In the genomic region with DNA sequence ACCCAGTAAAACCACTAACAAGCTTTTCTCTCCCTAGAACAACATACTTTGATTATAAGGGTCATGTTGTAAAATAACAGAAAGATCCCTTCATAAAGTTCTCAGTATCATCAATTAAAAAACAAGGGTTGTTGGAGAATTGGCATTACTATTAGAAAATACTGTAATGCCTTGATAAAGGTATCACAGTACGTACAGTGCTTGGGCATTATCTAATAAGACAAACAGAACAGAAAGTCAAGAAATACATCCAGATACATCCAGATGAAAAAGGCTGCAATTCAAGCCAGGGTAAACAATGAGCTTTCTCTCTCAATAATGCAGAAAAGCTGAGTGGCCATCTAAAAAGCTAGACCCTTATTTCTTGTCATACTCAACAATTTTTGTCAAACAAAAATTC, we compare ENCODE assay signal across 26 mouse cellular contexts.
A peak's percentile ranks its signal among the peaks of the same experiment; 100 is the strongest.
DNase-seq lines count a peak whose midpoint lies in the region; ATAC-seq and TF ChIP-seq lines count a peak whose summit lies in the region.
"Had no signal": no experiment of that assay in that cellular context is flagged by ENCODE, and none has a peak within 500 bp of the region (broad histone marks: within the 10 kb centered on the region; RNA-seq: fewer than 3 reads in every experiment).

No protein-coding gene starts in this region.

- no peak overlapping the region for H3K4me3 ChIP-seq in liver, embryonic 14.5 days (ENCODE audit: insufficient read depth in 1 of 2, low read depth in 2 of 2, low read length in 2 of 2)
- no peak overlapping the region for H3K4me3 ChIP-seq in liver, embryonic 11.5 days (ENCODE audit: low read depth, low read length)
- no peak overlapping the region for H3K4me3 ChIP-seq in midbrain, embryonic 11.5 days (ENCODE audit: low read depth, low read length)
- H3K4me3 ChIP-seq in midbrain, embryonic 14.5 days (replicated peaks; ENCODE audit: low read depth, low read length): no peak overlapping the region
- H3K4me3 ChIP-seq: embryonic facial prominence, embryonic 13.5 days; embryonic facial prominence, embryonic 15.5 days; erythroblast, embryonic 14.5 days; forebrain, embryonic 10.5 days; forebrain, embryonic 12.5 days had no signal

- H3K36me3 ChIP-seq in liver, embryonic 14.5 days (replicated peaks; ENCODE audit: control insufficient read depth, insufficient read depth, low read depth): no peaks in the 10 kb centered on the region
- H3K36me3 ChIP-seq in liver, embryonic 11.5 days (ENCODE audit: control insufficient read depth, insufficient read depth, low read length): no peaks in the 10 kb centered on the region
- H3K36me3 ChIP-seq in midbrain, embryonic 11.5 days (ENCODE audit: control insufficient read depth, insufficient read depth, low read length): no peaks in the 10 kb centered on the region
- no peaks in the 10 kb centered on the region for H3K36me3 ChIP-seq in midbrain, embryonic 14.5 days (ENCODE audit: control insufficient read depth, insufficient read depth, low read length)
- H3K36me3 ChIP-seq: embryonic facial prominence, embryonic 13.5 days; embryonic facial prominence, embryonic 15.5 days; forebrain, embryonic 10.5 days; forebrain, embryonic 12.5 days had no signal

- no peak for ATAC-seq in liver, embryonic 14.5 days (ENCODE audit: insufficient read depth)
- no peak for ATAC-seq in liver, embryonic 11.5 days (replicated peaks; ENCODE audit: low FRiP score)
- ATAC-seq in midbrain, embryonic 11.5 days (ENCODE audit: low FRiP score): no peak
- ATAC-seq in midbrain, embryonic 14.5 days (ENCODE audit: low FRiP score, low TSS enrichment): no peak
- ATAC-seq: CD4-positive, CD25-positive, alpha-beta regulatory T cell, adult 4 months; forebrain, embryonic 14.5 days; Patski had no signal

- no peak overlapping the region for H3K9ac ChIP-seq in liver, embryonic 14.5 days (replicated peaks)
- H3K9ac ChIP-seq in liver, embryonic 11.5 days (ENCODE audit: low read depth, low read length): no peak overlapping the region
- H3K9ac ChIP-seq in midbrain, embryonic 11.5 days (ENCODE audit: low read length): no peak overlapping the region
- H3K9ac ChIP-seq in midbrain, embryonic 14.5 days (replicated peaks; ENCODE audit: low read length): no peak overlapping the region
- H3K9ac ChIP-seq: embryonic facial prominence, embryonic 13.5 days; embryonic facial prominence, embryonic 15.5 days; forebrain, embryonic 12.5 days had no signal

- no peaks in the 10 kb centered on the region for H3K27me3 ChIP-seq in liver, embryonic 14.5 days (ENCODE audit: control insufficient read depth, insufficient read depth, low read length)
- H3K27me3 ChIP-seq in liver, embryonic 11.5 days (replicated peaks; ENCODE audit: control insufficient read depth, insufficient read depth, low read length): no peaks in the 10 kb centered on the region
- no peaks in the 10 kb centered on the region for H3K27me3 ChIP-seq in midbrain, embryonic 11.5 days (ENCODE audit: control insufficient read depth, insufficient read depth, low read length)
- H3K27me3 ChIP-seq in midbrain, embryonic 14.5 days (ENCODE audit: control insufficient read depth, insufficient read depth, low read length): no peaks in the 10 kb centered on the region
- H3K27me3 ChIP-seq: CH12.LX; embryonic facial prominence, embryonic 13.5 days; embryonic facial prominence, embryonic 15.5 days; forebrain, embryonic 12.5 days; Patski had no signal

- no peaks in the 10 kb centered on the region for H3K4me1 ChIP-seq in liver, embryonic 14.5 days (replicated peaks; ENCODE audit: control insufficient read depth in 2 of 2, insufficient read depth in 2 of 2, low read length in 1 of 2)
- no peaks in the 10 kb centered on the region for H3K4me1 ChIP-seq in liver, embryonic 11.5 days (replicated peaks; ENCODE audit: control insufficient read depth, insufficient read depth, low read length)
- no peaks in the 10 kb centered on the region; the same call in 1 of the 2 replicates for H3K4me1 ChIP-seq in midbrain, embryonic 11.5 days (ENCODE audit: control insufficient read depth, insufficient read depth, low read length)
- no peaks in the 10 kb centered on the region for H3K4me1 ChIP-seq in midbrain, embryonic 14.5 days (ENCODE audit: control insufficient read depth, insufficient read depth, low read length)

- H3K27ac ChIP-seq in liver, embryonic 14.5 days: no peak overlapping the region
- no peak overlapping the region for H3K27ac ChIP-seq in liver, embryonic 11.5 days (ENCODE audit: low read depth, low read length)
- no peak overlapping the region for H3K27ac ChIP-seq in midbrain, embryonic 11.5 days (ENCODE audit: low read depth, low read length)
- H3K27ac ChIP-seq in midbrain, embryonic 14.5 days (replicated peaks; ENCODE audit: low read depth, low read length): no peak overlapping the region
- H3K27ac ChIP-seq: embryonic facial prominence, embryonic 13.5 days; embryonic facial prominence, embryonic 15.5 days; forebrain, embryonic 10.5 days; forebrain, embryonic 12.5 days had no signal

- TF ChIP-seq EP300 in liver, embryonic 14.5 days (IDR thresholded peaks at IDR 0.05; ENCODE audit: low read depth): peak; percentile 10; the same call in 1 of the 2 replicates

- TF ChIP-seq CTCF in liver, embryonic 14.5 days (IDR thresholded peaks at IDR 0.05; ENCODE audit: low read depth): no peak

- H3K4me2 ChIP-seq in liver, embryonic 14.5 days (ENCODE audit: low read depth): no peak overlapping the region
- H3K4me2 ChIP-seq in liver, embryonic 11.5 days: no peak overlapping the region
- H3K4me2 ChIP-seq in midbrain, embryonic 11.5 days: no peak overlapping the region
- no peak overlapping the region for H3K4me2 ChIP-seq in midbrain, embryonic 14.5 days (ENCODE audit: low read length)
- H3K4me2 ChIP-seq: embryonic facial prominence, embryonic 13.5 days; embryonic facial prominence, embryonic 15.5 days; forebrain, embryonic 12.5 days had no signal

- 18% methylated on average over 1 of the region's 1 CpGs for WGBS in liver, embryonic 14.5 days (ENCODE audit: insufficient replicate concordance)
- 60% methylated on average over 1 of the region's 1 CpGs for WGBS in liver, embryonic 11.5 days
- 96% methylated on average over 1 of the region's 1 CpGs for WGBS in midbrain, embryonic 11.5 days
- WGBS in midbrain, embryonic 14.5 days: 100% methylated on average over 1 of the region's 1 CpGs

- no peaks in the 10 kb centered on the region for H3K9me3 ChIP-seq in liver, embryonic 14.5 days (ENCODE audit: control insufficient read depth, low read length)
- H3K9me3 ChIP-seq in liver, embryonic 11.5 days (ENCODE audit: control insufficient read depth, low read length): no peaks in the 10 kb centered on the region
- no peaks in the 10 kb centered on the region for H3K9me3 ChIP-seq in midbrain, embryonic 11.5 days (ENCODE audit: control insufficient read depth, low read length)
- no peaks in the 10 kb centered on the region for H3K9me3 ChIP-seq in midbrain, embryonic 14.5 days (ENCODE audit: control insufficient read depth, low read length)
- H3K9me3 ChIP-seq: embryonic facial prominence, embryonic 13.5 days; embryonic facial prominence, embryonic 15.5 days; forebrain, embryonic 10.5 days; forebrain, embryonic 12.5 days; G1E had no signal

- no peak for DNase-seq in liver, embryonic 14.5 days (ENCODE audit: low read depth in 3 of 3, low spot score in 3 of 3)
- DNase-seq in liver, embryonic 11.5 days (ENCODE audit: low spot score): no peak
- DNase-seq in midbrain, embryonic 11.5 days (ENCODE audit: low spot score, missing footprints): peak; percentile 39
- no peak for DNase-seq in midbrain, embryonic 14.5 days
- DNase-seq in right cerebral cortex, postnatal 36 days (ENCODE audit: low spot score in 2 of 2): no peak
- DNase-seq: adrenal gland, adult 2 months; adrenal gland, postnatal 10 days; adrenal gland, postnatal 25 days; B cell, adult 2 months; cerebellum, adult 11 months; cerebellum, adult 18-20 months; cerebellum, adult 8-10 months; cerebellum, adult 9-11 months; cerebellum, postnatal 14 days; cerebellum, postnatal 36 days; embryo, embryonic 11 days had no signal
